Mouse (Mus musculus): ENCODE data around the gene Znrf1. TPM values are rescaled to one million over a fixed set of nuclear protein-coding genes. Genes with fewer than 3 reads are reported as not detected.

Znrf1 gene
- polyA plus RNA-seq, 1 experiment from 2014 or later: 86.8 TPM

- Histone ChIP-seq H3K27ac (replicated peaks) (no peak overlapping the region), H3K9ac (no peak overlapping the region), H3K27me3 (no peaks in the 10 kb centered on the region), H3K4me2 (no peak overlapping the region), H3K4me3 (no peak overlapping the region), H3K9me3 (0 out of 2 replicates have a peak, but pooled peaks cover 4% of the 10 kb centered on the region), H3K4me1 (replicated peaks) (peaks cover 6% of the 10 kb centered on the region; the same call in 1 of the 2 replicates), H3K36me3 (no peaks in the 10 kb centered on the region; the same call in 1 of the 2 replicates)
- WGBS: 82% methylated on average over 8 of the region's 8 CpGs
- no peak for ATAC-seq (ENCODE audit: low read depth)
Observed at GRCm38 (mm10) chr8:111513446-111513845, 22.5 kb upstream of the Znrf1 start.

DNA sequence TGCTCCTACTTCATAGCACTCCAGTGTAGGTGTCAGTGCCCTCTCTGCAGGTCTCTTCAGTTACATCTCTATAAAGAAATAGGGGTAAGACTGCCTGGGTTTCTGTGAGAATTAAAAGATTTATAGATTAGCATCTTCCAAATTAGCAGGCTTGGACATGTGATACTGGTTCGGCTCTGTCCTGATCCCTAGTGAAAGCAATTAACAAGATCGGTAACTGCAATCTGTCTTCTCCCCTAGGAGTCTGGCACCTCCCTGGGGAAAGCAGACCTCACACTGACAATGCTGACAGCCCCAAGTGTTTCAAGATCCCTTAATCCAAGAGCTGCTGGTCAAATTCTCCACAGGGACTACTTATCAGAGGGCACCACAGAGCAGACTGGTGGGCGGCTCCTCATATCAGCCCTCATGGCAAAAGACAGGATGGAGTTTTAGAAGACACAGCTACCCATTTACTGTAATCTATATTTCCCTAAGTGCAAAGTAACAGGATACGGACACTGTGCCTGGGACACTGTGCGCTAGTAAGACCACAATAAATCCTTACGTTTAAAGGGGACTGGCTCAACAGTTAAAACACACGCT, 19.4 kb upstream of the Znrf1 start:
- 75% methylated on average over 7 of the region's 7 CpGs for WGBS
- Histone ChIP-seq H3K4me2 (no peak overlapping the region), H3K27ac (replicated peaks) (no peak overlapping the region), H3K4me1 (replicated peaks) (peaks cover 10% of the 10 kb centered on the region), H3K9ac (no peak overlapping the region), H3K9me3 (0 out of 2 replicates have a peak, but pooled peaks cover 4% of the 10 kb centered on the region), H3K27me3 (no peaks in the 10 kb centered on the region), H3K36me3 (no peaks in the 10 kb centered on the region; the same call in 1 of the 2 replicates), H3K4me3 (no peak overlapping the region)
- ATAC-seq (ENCODE audit: low read depth): no peak

DNA sequence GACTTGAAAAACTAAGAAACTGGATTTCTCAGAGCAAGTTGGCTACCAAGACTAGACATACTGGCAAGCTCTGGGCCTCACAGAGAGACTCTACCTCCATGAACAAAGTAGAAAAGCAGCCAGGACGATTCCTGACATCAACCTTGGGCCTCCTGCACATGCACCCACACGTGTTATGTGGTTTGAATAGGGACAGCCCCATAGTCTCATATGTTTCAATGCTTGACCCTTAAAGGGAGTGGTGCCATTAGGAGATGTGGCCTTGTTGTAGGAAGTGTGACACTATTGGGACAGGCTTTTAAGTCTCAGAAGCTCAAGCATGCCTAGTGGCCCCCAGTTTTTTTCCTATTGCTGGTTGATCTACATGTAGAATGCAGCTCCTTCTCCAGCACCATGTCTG, 18.4 kb upstream of the Znrf1 start:
- Histone ChIP-seq H3K4me2 (no peak overlapping the region), H3K27me3 (no peaks in the 10 kb centered on the region), H3K36me3 (no peaks in the 10 kb centered on the region; the same call in 1 of the 2 replicates), H3K4me1 (replicated peaks) (peaks cover 10% of the 10 kb centered on the region), H3K27ac (replicated peaks) (no peak overlapping the region), H3K4me3 (no peak overlapping the region), H3K9ac (no peak overlapping the region), H3K9me3 (0 out of 2 replicates have a peak, but pooled peaks cover 4% of the 10 kb centered on the region)
- no peak for ATAC-seq (ENCODE audit: low read depth)
- WGBS: 91% methylated on average over 2 of the region's 2 CpGs

DNA sequence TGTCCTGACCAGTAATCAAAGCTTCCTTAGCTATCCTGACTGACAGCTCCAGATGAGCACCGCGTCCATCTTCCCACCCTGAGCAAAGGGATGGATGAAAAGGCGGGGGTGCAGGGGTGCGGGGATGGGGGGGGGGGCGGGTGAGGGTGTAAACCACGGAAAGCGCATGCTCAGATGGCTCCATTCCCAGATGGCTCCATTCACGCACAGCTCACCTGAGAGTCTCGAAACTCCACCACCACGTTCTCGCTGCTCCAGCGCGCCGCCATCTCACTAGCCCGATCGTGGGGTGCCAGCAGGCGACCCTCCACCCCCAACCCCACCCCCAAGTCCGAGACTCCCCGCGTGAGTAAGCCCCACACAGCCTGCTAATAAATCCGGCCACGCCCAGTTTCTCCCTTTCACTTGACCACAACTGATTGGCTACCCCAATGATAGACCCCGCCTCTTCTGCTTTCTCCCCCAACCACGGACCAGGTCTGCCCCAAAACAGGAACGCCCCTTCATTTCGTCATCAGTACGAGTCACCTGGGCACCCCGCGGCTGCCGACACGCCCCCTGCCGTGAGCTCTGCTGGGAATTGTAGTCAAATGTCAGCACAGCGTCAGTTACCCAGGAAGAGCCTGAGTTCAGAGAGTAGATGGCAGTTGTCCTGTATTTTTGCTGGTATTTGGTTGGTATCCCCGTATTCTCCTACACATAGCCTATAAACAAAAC, 14.0 kb upstream of the Znrf1 start, which contains the start of gene Wdr59:
TSS of gene Wdr59 (minus strand) at position 380 of the 717 bp plus-strand sequence.
- H3K27ac ChIP-seq (replicated peaks): peak within 1 kb of the TSS; percentile 62; the same call in 1 of the 2 replicates

GRCm38 (mm10) chr8:111526403-111527024, 9.4 kb upstream of the Znrf1 start:
- WGBS: 77% methylated on average over 6 of the region's 6 CpGs
- H3K4me2 ChIP-seq: no peak overlapping the region
- ATAC-seq (ENCODE audit: low read depth): no peak
- H3K9me3 ChIP-seq: no peaks in the 10 kb centered on the region
- H3K4me1 ChIP-seq (replicated peaks): peaks cover under 1% of the 10 kb centered on the region; the same call in 1 of the 2 replicates
- H3K36me3 ChIP-seq: no peaks in the 10 kb centered on the region
- H3K27me3 ChIP-seq: no peaks in the 10 kb centered on the region
- H3K27ac ChIP-seq (replicated peaks): no peak overlapping the region
- H3K9ac ChIP-seq: no peak overlapping the region
- H3K4me3 ChIP-seq: no peak overlapping the region

More for the DNA sequence above, 14.0 kb upstream of the Znrf1 start, which contains the start of gene Wdr59:
- peak within 1 kb of the TSS; percentile 59 for H3K4me2 ChIP-seq
- peak within 1 kb of the TSS; percentile 57 for H3K4me3 ChIP-seq
- 0 out of 2 replicates have a peak, but pooled peaks cover 4% of the 10 kb centered on the region for H3K9me3 ChIP-seq
- peaks cover 10% of the 10 kb centered on the region for H3K4me1 ChIP-seq (replicated peaks)
- no peaks in the 10 kb centered on the region; the same call in 1 of the 2 replicates for H3K36me3 ChIP-seq
- H3K27me3 ChIP-seq: no peaks in the 10 kb centered on the region
- peak within 1 kb of the TSS; percentile 77 for H3K9ac ChIP-seq
- WGBS: under 1% methylated on average over 34 of the region's 34 CpGs
- peak; percentile 97 for ATAC-seq (ENCODE audit: low read depth)

DNA sequence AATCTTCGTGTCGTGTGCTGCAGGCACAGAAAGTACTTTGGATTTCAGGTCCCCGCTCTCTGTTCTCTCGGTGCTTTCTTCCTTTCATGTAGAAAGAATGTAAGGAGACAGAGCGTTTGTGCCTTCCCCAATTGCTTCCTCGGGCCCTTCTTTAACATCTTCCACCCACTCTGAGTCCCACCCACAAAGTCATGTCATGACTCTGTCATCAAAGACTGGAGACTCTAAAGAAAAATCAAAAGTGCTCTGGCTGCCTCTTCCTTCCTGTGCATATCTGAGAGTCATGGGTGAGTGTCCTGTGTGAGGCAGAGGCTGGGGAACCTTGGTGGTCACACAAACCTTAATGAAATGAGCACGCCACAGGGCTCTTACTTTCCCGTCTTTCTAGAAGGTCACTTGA, 8.7 kb upstream of the Znrf1 start:
- H3K4me1 ChIP-seq (replicated peaks): no peaks in the 10 kb centered on the region
- H3K4me2 ChIP-seq: no peak overlapping the region
- ATAC-seq (ENCODE audit: low read depth): no peak
- H3K27me3 ChIP-seq: no peaks in the 10 kb centered on the region
- WGBS: 80% methylated on average over 8 of the region's 8 CpGs
- H3K36me3 ChIP-seq: no peaks in the 10 kb centered on the region
- no peak overlapping the region for H3K4me3 ChIP-seq
- H3K9me3 ChIP-seq: no peaks in the 10 kb centered on the region
- no peak overlapping the region for H3K27ac ChIP-seq (replicated peaks)
- H3K9ac ChIP-seq: no peak overlapping the region

DNA sequence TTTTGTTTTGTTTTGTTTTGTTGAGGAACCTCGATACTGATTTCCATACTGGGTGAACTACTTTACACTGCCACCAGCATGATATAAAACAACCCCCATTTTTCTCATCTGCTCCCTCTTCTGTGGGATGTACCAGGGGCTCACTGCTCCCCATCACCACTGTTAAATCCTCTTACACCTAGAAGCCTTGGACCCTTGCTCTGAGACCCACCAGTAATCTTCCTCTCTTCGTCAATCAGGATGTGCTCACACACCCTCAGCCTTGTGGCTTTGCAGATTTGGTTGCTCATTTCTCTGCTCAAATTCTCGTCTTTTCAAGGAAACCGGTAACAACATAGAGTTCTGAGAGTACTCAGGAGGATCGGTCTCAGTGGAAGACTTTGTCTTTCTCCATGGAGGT, 7.8 kb upstream of the Znrf1 start:
- Histone ChIP-seq H3K4me1 (replicated peaks) (no peaks in the 10 kb centered on the region), H3K4me2 (no peak overlapping the region), H3K9me3 (no peaks in the 10 kb centered on the region), H3K27me3 (no peaks in the 10 kb centered on the region), H3K27ac (replicated peaks) (no peak overlapping the region), H3K36me3 (no peaks in the 10 kb centered on the region), H3K9ac (no peak overlapping the region), H3K4me3 (no peak overlapping the region)
- 83% methylated on average over 5 of the region's 5 CpGs for WGBS
- no peak for ATAC-seq (ENCODE audit: low read depth)

DNA sequence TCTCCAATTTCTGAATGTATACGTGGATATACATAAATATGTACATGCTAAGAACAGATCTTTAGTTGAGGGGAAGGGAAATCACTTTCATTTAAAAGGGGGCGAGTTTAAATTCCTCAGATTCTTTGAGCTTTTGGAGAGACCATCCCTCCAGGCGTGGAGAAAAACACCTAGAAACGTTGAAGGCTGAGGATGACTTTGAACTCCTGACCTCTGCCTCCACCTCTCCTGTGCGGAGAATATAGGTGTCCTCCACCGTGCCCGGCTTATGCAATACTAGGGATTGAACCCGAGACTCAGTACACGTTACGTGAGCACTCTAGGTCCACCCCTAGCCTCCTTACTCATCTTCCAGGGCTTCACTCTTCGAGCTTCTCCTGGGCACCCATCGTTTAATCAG, 4.7 kb upstream of the Znrf1 start:
- no peak overlapping the region for H3K4me2 ChIP-seq
- ATAC-seq (ENCODE audit: low read depth): no peak

GRCm38 (mm10) chr8:111531621-111532020, 4.3 kb upstream of the Znrf1 start:
- H3K4me2 ChIP-seq: no peak overlapping the region
- H3K4me3 ChIP-seq: no peak overlapping the region
- no peaks in the 10 kb centered on the region for H3K27me3 ChIP-seq
- WGBS: 88% methylated on average over 17 of the region's 17 CpGs
- no peak for ATAC-seq (ENCODE audit: low read depth)
- H3K4me1 ChIP-seq (replicated peaks): no peaks in the 10 kb centered on the region
- no peaks in the 10 kb centered on the region for H3K9me3 ChIP-seq
- no peak overlapping the region for H3K9ac ChIP-seq
- H3K27ac ChIP-seq (replicated peaks): no peak overlapping the region
- H3K36me3 ChIP-seq: no peaks in the 10 kb centered on the region

More for the DNA sequence above, 4.7 kb upstream of the Znrf1 start:
- Histone ChIP-seq H3K36me3 (no peaks in the 10 kb centered on the region), H3K9me3 (no peaks in the 10 kb centered on the region), H3K4me3 (no peak overlapping the region), H3K9ac (no peak overlapping the region), H3K27me3 (no peaks in the 10 kb centered on the region), H3K27ac (replicated peaks) (no peak overlapping the region), H3K4me1 (replicated peaks) (no peaks in the 10 kb centered on the region)
- WGBS: 78% methylated on average over 12 of the region's 12 CpGs

GRCm38 (mm10) chr8:111533503-111533902, 2.4 kb upstream of the Znrf1 start:
- no peaks in the 10 kb centered on the region for H3K36me3 ChIP-seq
- no peak overlapping the region for H3K27ac ChIP-seq (replicated peaks)
- WGBS: 58% methylated on average over 4 of the region's 4 CpGs
- H3K9me3 ChIP-seq: no peaks in the 10 kb centered on the region
- no peak for ATAC-seq (ENCODE audit: low read depth)
- H3K4me2 ChIP-seq: no peak overlapping the region
- no peaks in the 10 kb centered on the region for H3K27me3 ChIP-seq
- no peak overlapping the region for H3K9ac ChIP-seq
- H3K4me3 ChIP-seq: no peak overlapping the region
- H3K4me1 ChIP-seq (replicated peaks): peaks cover 8% of the 10 kb centered on the region

GRCm38 (mm10) chr8:111535491-111535890, 406 bp upstream of the Znrf1 start:
- no peaks in the 10 kb centered on the region for H3K9me3 ChIP-seq
- no peaks in the 10 kb centered on the region for H3K27me3 ChIP-seq
- peak overlapping the region; percentile 99; the same call in 1 of the 2 replicates for H3K9ac ChIP-seq
- H3K4me2 ChIP-seq: peak overlapping the region; percentile 96
- WGBS: 49% methylated on average over 5 of the region's 5 CpGs
- H3K4me3 ChIP-seq: peak overlapping the region; percentile 100
- no peak for ATAC-seq (ENCODE audit: low read depth)
- peaks cover 28% of the 10 kb centered on the region for H3K4me1 ChIP-seq (replicated peaks)
- H3K27ac ChIP-seq (replicated peaks): no peak overlapping the region
- no peaks in the 10 kb centered on the region for H3K36me3 ChIP-seq

Measured in neural tube, embryonic 13.5 days (tissue).